Comparison of ENCODE assay signal across 9 mouse cellular contexts in genomic region chr6:88935735-88936276, GRCm38 (mm10). TPM values are rescaled to one million over a fixed set of nuclear protein-coding genes. Genes with fewer than 3 reads are reported as not detected.
DNase-seq lines count a peak whose midpoint lies in the region; ATAC-seq and TF ChIP-seq lines count a peak whose summit lies in the region.
"Had no signal": no experiment of that assay in that cellular context is flagged by ENCODE, and none has a peak within 500 bp of the region (broad histone marks: within the 10 kb centered on the region; RNA-seq: fewer than 3 reads in every experiment).

No protein-coding gene starts in this region.

- no peaks in the 10 kb centered on the region for H3K36me3 ChIP-seq in ES-E14 (ENCODE audit: control insufficient read depth, insufficient read depth, low read length, poor library complexity, severe bottlenecking)
- H3K36me3 ChIP-seq: limb, embryonic 15.5 days had no signal

- DNase-seq in adrenal gland, postnatal 14 days, result peak; percentile 72
- DNase-seq in adrenal gland, adult 8-10 months, result no peak
- peak; percentile 66 to 76 for DNase-seq in kidney, postnatal 4 days
- no peak for DNase-seq in kidney, adult 11 months
- DNase-seq in ES-E14 (ENCODE audit: low read depth, low spot score), result peak; percentile 57
- peak; percentile 84 for DNase-seq in embryo, embryonic 11 days
- no peak for DNase-seq in frontal cortex, postnatal 10 days (ENCODE audit: low spot score in 2 of 2)

- in situ Hi-C loops in ES-E14 (cut with MboI; ENCODE audit: low sequenced_read_pairs in 2 of 2, unreplicated experiment in 2 of 2), result loop anchor here (25.0 kb wide), 1 partner anchor 626 kb away; no protein-coding TSS in a partner anchor

- no peak overlapping the region for H3K9ac ChIP-seq in ES-E14 (ENCODE audit: insufficient read depth, low read depth, low read length, poor library complexity, severe bottlenecking)
- H3K9ac ChIP-seq: limb, embryonic 15.5 days had no signal

- H3K27ac ChIP-seq in ES-E14 (ENCODE audit: insufficient read depth, low read depth, low read length, poor library complexity, severe bottlenecking), result no peak overlapping the region
- H3K27ac ChIP-seq: limb, embryonic 15.5 days had no signal

- ATAC-seq in megakaryocyte-erythroid progenitor cell, adult 5-6 weeks (replicated peaks; ENCODE audit: low FRiP score, low TSS enrichment, poor library complexity, severe bottlenecking), result peak; percentile 40; the same call in 1 of the 2 replicates

- no peaks in the 10 kb centered on the region for H3K9me3 ChIP-seq in ES-E14 (ENCODE audit: control insufficient read depth, insufficient read depth, low read depth, low read length)
- H3K9me3 ChIP-seq: limb, embryonic 15.5 days had no signal

- peaks cover 0 to 20% of the 10 kb centered on the region in 2 experiments; a peak in 2 of 4 replicates for H3K4me1 ChIP-seq in ES-E14 (ENCODE audit: control insufficient read depth in 2 of 2, insufficient read depth in 2 of 2, low read length in 2 of 2, poor library complexity in 1 of 2)

- no peak overlapping the region for H3K4me3 ChIP-seq in ES-E14 (ENCODE audit: insufficient read depth in 1 of 2, low read depth in 1 of 2, low read length in 2 of 2, poor library complexity in 1 of 2, severe bottlenecking in 1 of 2)
- H3K4me3 ChIP-seq: limb, embryonic 15.5 days had no signal

TF ChIP-seq in ES-E14, 5 proteins besides CTCF, POLR2A, EP300 and RAD21:
- no peak for TF ChIP-seq ZNF384 (IDR thresholded peaks at IDR 0.05; ENCODE audit: low read depth, low read length)
- 0 out of 2 replicates have a peak, but pooled peaks have one; percentile 23 for TF ChIP-seq ZC3H11A (IDR thresholded peaks at IDR 0.05; ENCODE audit: borderline replicate concordance, low read depth, low read length)
- no peak for TF ChIP-seq CHD2 (IDR thresholded peaks at IDR 0.05; ENCODE audit: low read depth, low read length)
TF ChIP-seq in ES-E14: peak in this region for 1.

RNA-seq across cellular contexts. Expression of gene Tpra1, which starts 33.8 kb away (rescaled TPM):
- 73.2 and 73.8 TPM in 2 replicates for total RNA-seq in adrenal gland, postnatal 14 days (2021)
- 100 to 1,000 TPM; 122 to 168 (median 148) TPM for total RNA-seq in adrenal gland, adult 8-10 months (2022)
- 31.0 and 67.2 TPM in 2 replicates for total RNA-seq in ES-E14 (2012; rRNA removed)
- 31.4 and 39.7 TPM in 2 replicates for total RNA-seq in megakaryocyte-erythroid progenitor cell, adult 5-6 weeks (2014; fragmentation: Nextera tagmentation)
- 25.6 and 27.6 TPM in 2 replicates for total RNA-seq in megakaryocyte-erythroid progenitor cell, adult 5-6 weeks (2017)

RNA-seq across cellular contexts. Expression of gene Mcm2, which starts 37.2 kb away (rescaled TPM):
- 53.9 and 60.2 TPM in 2 replicates for total RNA-seq in adrenal gland, postnatal 14 days (2021)
- 10 to 100 TPM; 26.9 to 51.6 (median 35.2) TPM for total RNA-seq in adrenal gland, adult 8-10 months (2022)
- total RNA-seq in ES-E14 (2012; rRNA removed), result 222 and 237 TPM in 2 replicates
- total RNA-seq in megakaryocyte-erythroid progenitor cell, adult 5-6 weeks (2014; fragmentation: Nextera tagmentation), result 175 and 213 TPM in 2 replicates
- 181 and 236 TPM in 2 replicates for total RNA-seq in megakaryocyte-erythroid progenitor cell, adult 5-6 weeks (2017)

Comparison
In these comparisons a context has a peak if more than half of its experiments do, and no peak if none do; other contexts are left out.
1. DNase-seq: peak in adrenal gland, postnatal 14 days (single experiment), kidney, postnatal 4 days (2 of 2), ES-E14 (single experiment) and embryo, embryonic 11 days (single experiment); none in adrenal gland, adult 8-10 months (single experiment), kidney, adult 11 months (single experiment) and frontal cortex, postnatal 10 days (0 of 2).